Mouse (Mus musculus) heart, adult 2 months (tissue): ENCODE results near the gene Nav3.

ENCODE experiments used
- CTCF ChIP-seq: fragments of 200-600 bp; IDR thresholded peaks from 2 replicates; pipeline ENCODE4 v1.8.1; 2022; ENCODE audit warnings: antibody characterized with exemption, mild to moderate bottlenecking, moderate library complexity
- EP300 ChIP-seq: fragments of 200-500 bp; IDR thresholded peaks from 2 replicates; pipeline ENCODE4 v1.6.1; 2011; ENCODE audit warnings: low read depth, low read length, control low read depth; ENCODE audit not compliant: insufficient read depth
- POLR2A ChIP-seq: fragments of 200-500 bp; IDR thresholded peaks from 2 replicates; pipeline ENCODE4 v1.6.1; 2011; ENCODE audit warnings: mild to moderate bottlenecking, low read depth, low read length, control low read depth; ENCODE audit not compliant: insufficient read depth

DNA sequence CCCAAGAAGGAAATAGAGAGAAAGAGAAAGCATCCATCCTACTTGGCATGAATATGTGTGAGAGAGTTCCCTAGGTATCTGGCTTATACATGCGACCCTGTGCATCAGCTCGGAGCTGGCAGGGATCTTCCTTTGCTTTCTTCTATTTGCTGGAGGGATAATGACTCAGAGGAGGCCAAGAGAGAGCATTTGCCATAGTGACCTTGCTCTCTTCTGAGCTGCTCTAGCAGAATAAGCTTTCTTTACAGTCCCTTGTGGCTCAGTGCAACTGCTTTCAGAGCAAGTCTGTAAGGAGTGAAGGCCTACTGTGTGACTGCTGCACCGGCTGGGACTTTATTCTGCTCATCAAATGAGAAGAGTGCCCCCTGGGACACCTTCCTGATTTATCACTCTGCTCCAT is 715.7 kb downstream of the Nav3 start:
- TF ChIP-seq EP300 (no peak), POLR2A (no peak), CTCF (no peak)
